ENCODE assay signal across 8 mouse cellular contexts in the genomic region with DNA sequence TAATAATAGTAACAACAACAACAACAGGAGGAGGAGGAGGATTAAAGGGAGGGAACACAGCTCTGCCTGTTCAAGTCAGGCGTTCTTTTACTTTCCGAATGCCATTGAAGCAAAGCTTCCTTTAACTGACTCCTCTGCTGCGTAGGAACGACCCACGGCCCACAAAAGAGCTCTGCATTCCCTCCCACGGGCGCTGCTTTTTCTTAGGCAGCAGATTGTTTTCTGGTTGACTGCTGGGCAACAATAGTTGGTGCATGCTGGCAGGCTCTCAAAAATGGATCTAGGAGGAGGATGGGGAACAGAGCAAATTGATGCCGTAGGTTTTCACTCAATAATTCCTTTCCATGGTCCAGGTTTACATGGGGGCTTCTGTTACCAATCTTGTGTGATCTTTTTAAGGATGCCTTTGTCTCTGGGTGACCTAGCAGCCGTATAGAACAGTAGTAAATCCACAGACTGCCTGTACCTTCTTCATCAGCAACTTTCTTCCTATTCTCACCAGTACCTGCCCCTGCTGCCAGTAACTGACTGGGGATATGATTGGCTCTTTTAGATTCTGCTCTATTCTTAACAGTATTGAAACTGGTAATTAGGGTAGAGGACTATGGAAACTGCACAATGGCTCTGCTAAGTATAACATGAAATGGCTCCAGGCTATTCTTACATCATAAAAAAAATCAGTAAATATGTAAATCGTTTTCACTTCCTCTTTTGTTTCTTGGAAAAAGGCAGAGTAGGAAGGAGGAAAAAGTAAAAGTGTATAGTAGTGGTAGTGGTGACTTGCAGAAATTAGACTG.
DNase-seq lines count a peak whose midpoint lies in the region; ATAC-seq and TF ChIP-seq lines count a peak whose summit lies in the region.

No protein-coding gene starts in this region.

- 10% methylated on average over 10 of the region's 10 CpGs for WGBS in hindbrain, postnatal 0 days
- 37% methylated on average over 10 of the region's 10 CpGs for WGBS in kidney, embryonic 14.5 days

- H3K4me2 ChIP-seq in hindbrain, postnatal 0 days (ENCODE audit: low read depth, low read length) = peak overlapping the region; percentile 35; the same call in 1 of the 2 replicates
- no peak overlapping the region for H3K4me2 ChIP-seq in kidney, embryonic 14.5 days (replicated peaks; ENCODE audit: low read depth, low read length)

- TF ChIP-seq CTCF in left cerebral cortex, adult 2 months (IDR thresholded peaks at IDR 0.05) = no peak
- no peak for TF ChIP-seq CTCF in hindbrain, postnatal 0 days (IDR thresholded peaks at IDR 0.05; ENCODE audit: low read depth)

- DNase-seq in left cerebral cortex, adult 2 months (ENCODE audit: extremely low spot score in 1 of 2, low spot score in 2 of 2) = peak; percentile 21 to 25
- no peak for DNase-seq in left cerebral cortex, adult 11 months (ENCODE audit: low spot score)
- peak; percentile 68 for DNase-seq in hindbrain, postnatal 0 days (ENCODE audit: low spot score)
- peak; percentile 58 for DNase-seq in naive thymus-derived CD4-positive, alpha-beta T cell, adult 2 months (ENCODE audit: low read depth)
- no peak for DNase-seq in gastrocnemius, postnatal 10 days
- no peak for DNase-seq in lung, postnatal 36 days

- H3K4me3 ChIP-seq in left cerebral cortex, adult 2 months = no peak overlapping the region
- H3K4me3 ChIP-seq in hindbrain, postnatal 0 days (ENCODE audit: low read length) = no peak overlapping the region
- no peak overlapping the region for H3K4me3 ChIP-seq in kidney, embryonic 14.5 days (ENCODE audit: low read length)

- H3K36me3 ChIP-seq in hindbrain, postnatal 0 days (ENCODE audit: insufficient read depth, low read length) = no peaks in the 10 kb centered on the region
- H3K36me3 ChIP-seq in kidney, embryonic 14.5 days (ENCODE audit: control insufficient read depth, insufficient read depth, low read length) = no peaks in the 10 kb centered on the region

- no peak overlapping the region; the same call in 1 of the 2 replicates for H3K9ac ChIP-seq in hindbrain, postnatal 0 days (replicated peaks; ENCODE audit: low read length)
- no peak overlapping the region for H3K9ac ChIP-seq in kidney, embryonic 14.5 days (ENCODE audit: low read depth, low read length)

- ATAC-seq in common myeloid progenitor, adult 5-6 weeks (replicated peaks; ENCODE audit: low read depth, poor library complexity, severe bottlenecking) = peak; percentile 87
- peak; percentile 53 for ATAC-seq in hindbrain, postnatal 0 days
- ATAC-seq in kidney, embryonic 14.5 days (ENCODE audit: low FRiP score, low TSS enrichment) = no peak

- H3K9me3 ChIP-seq in hindbrain, postnatal 0 days (ENCODE audit: low read length) = no peaks in the 10 kb centered on the region
- no peaks in the 10 kb centered on the region for H3K9me3 ChIP-seq in kidney, embryonic 14.5 days (ENCODE audit: control insufficient read depth, low read length)

- intact Hi-C loops in left cerebral cortex, adult 2 months (cut with DNase I) = no loop called here

- H3K4me1 ChIP-seq in hindbrain, postnatal 0 days (ENCODE audit: insufficient read depth, low read length) = no peaks in the 10 kb centered on the region
- H3K4me1 ChIP-seq in kidney, embryonic 14.5 days (ENCODE audit: control insufficient read depth, insufficient read depth, low read length) = no peaks in the 10 kb centered on the region

- H3K27me3 ChIP-seq in hindbrain, postnatal 0 days (ENCODE audit: insufficient read depth, low read length) = no peaks in the 10 kb centered on the region
- H3K27me3 ChIP-seq in kidney, embryonic 14.5 days (ENCODE audit: control insufficient read depth, insufficient read depth, low read length) = no peaks in the 10 kb centered on the region

- H3K27ac ChIP-seq in left cerebral cortex, adult 2 months = no peak overlapping the region; the same call in 1 of the 2 replicates
- peak overlapping the region; percentile 41; the same call in 1 of the 2 replicates for H3K27ac ChIP-seq in hindbrain, postnatal 0 days
- H3K27ac ChIP-seq in kidney, embryonic 14.5 days (ENCODE audit: low read depth, low read length) = no peak overlapping the region

Comparison
In these comparisons a context has a peak if more than half of its experiments do, and no peak if none do; other contexts are left out.
1. DNase-seq: peak in left cerebral cortex, adult 2 months (2 of 2), hindbrain, postnatal 0 days (single experiment) and naive thymus-derived CD4-positive, alpha-beta T cell, adult 2 months (single experiment); none in left cerebral cortex, adult 11 months (single experiment), gastrocnemius, postnatal 10 days (single experiment) and lung, postnatal 36 days (single experiment).